Mouse (Mus musculus) lung, embryonic 14.5 days (tissue): ENCODE measurements around the gene S1pr5. TPM values are rescaled to one million over a fixed set of nuclear protein-coding genes. Genes with fewer than 3 reads are reported as not detected.

Source experiments
- ATAC-seq: fragments of 200-750 bp; cut with Nextera tagmentation; 2 replicates; pipeline ENCODE4 v1.8.0; 2017; ENCODE audit warnings: mild to moderate bottlenecking, moderate TSS enrichment, moderate library complexity; ENCODE audit not compliant: insufficient read depth
- DNase-seq: peaks from one replicate; pipeline ENCODE4 v3.0.0-alpha.2; 2015
- H3K27ac ChIP-seq: fragments of 300-500 bp; sonication (generic); 2 replicates; pipeline ENCODE4 v1.5.1; 2014; ENCODE audit warnings: low read depth, mild to moderate bottlenecking, moderate library complexity
- H3K27me3 ChIP-seq: fragments of 300-500 bp; sonication (generic); 2 replicates; pipeline ENCODE4 v1.6.1; 2014; ENCODE audit warnings: low read length, control low read depth; ENCODE audit not compliant: insufficient read depth
- H3K36me3 ChIP-seq: fragments of 300-500 bp; sonication (generic); 2 replicates; pipeline ENCODE4 v1.6.1; 2014; ENCODE audit warnings: control low read depth; ENCODE audit not compliant: insufficient read depth
- H3K4me1 ChIP-seq: fragments of 300-500 bp; sonication (generic); 2 replicates; pipeline ENCODE4 v1.6.1; 2014; ENCODE audit warnings: antibody characterized with exemption, control low read depth; ENCODE audit not compliant: insufficient read depth
- H3K4me2 ChIP-seq: fragments of 300-500 bp; sonication (generic); 2 replicates; pipeline ENCODE4 v1.6.1; 2014; ENCODE audit warnings: mild to moderate bottlenecking
- H3K4me3 ChIP-seq: fragments of 300-500 bp; sonication (generic); 2 replicates; pipeline ENCODE4 v1.5.1; 2014; ENCODE audit warnings: low read depth, low read length
- H3K9ac ChIP-seq: fragments of 300-500 bp; sonication (generic); 2 replicates; pipeline ENCODE4 v1.6.1; 2014
- H3K9me3 ChIP-seq: fragments of 300-500 bp; sonication (generic); 2 replicates; pipeline ENCODE4 v1.6.1; 2016; ENCODE audit warnings: low read depth, low read length, control low read depth
- CTCF ChIP-seq: IDR thresholded peaks from 2 replicates; pipeline ENCODE4 v1.5.1; 2016; ENCODE audit warnings: antibody characterized with exemption, low read depth
- WGBS: fragments of 180-500 bp; shearing (Covaris S2); extraction: QIAGEN DNeasy Blood & Tissue Kit; methylation state at CpG from one replicate; pipeline ENCODE4 v1.1.7; 2014; 5-methylcytosine and 5-hydroxymethylcytosine counted together
- polyA plus RNA-seq: library from polyadenylated mRNA; unstranded; fragments of >200 nt; fragmentation: Nextera tagmentation; extraction: Ambion mirVana; gene quantifications from 2 replicates; pipeline ENCODE4 v1.2.1, GENCODE M21; 2014

The S1pr5 gene
- polyA plus RNA-seq, 1 experiment from 2014 or later: not detected

DNA sequence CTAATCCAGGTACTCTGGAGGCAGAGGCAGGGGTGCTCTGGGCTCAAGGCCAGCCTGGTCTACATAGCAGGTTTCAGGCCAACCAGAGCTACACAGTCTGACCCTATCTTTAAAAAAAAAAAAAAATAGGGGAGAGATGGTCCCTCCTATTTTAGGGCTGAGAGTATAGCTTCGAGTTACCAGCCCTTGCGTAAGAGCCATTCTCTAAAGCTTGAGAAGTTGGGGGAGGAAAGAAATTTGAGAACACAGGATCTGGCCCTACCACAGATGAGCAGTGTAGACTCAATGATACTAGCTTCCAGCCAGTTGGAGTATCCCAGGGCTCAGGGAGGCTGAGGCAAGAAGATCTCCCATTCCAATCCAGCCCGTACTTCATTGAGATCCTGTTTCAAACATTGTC lies 54.5 kb downstream of the S1pr5 start:
- 81% methylated on average over 3 of the region's 3 CpGs for WGBS
- no peak for DNase-seq
- Histone ChIP-seq H3K4me1 (no peaks in the 10 kb centered on the region; the same call in 1 of the 2 replicates), H3K9me3 (no peaks in the 10 kb centered on the region), H3K27me3 (no peaks in the 10 kb centered on the region), H3K4me3 (no peak overlapping the region), H3K36me3 (no peaks in the 10 kb centered on the region), H3K4me2 (no peak overlapping the region), H3K27ac (no peak overlapping the region), H3K9ac (no peak overlapping the region)
- no peak for TF ChIP-seq CTCF
- ATAC-seq: no peak

Other genes with a start within 250 kb of the S1pr5 start
- gene Mrpl4, start 245.7 kb downstream of the S1pr5 start, polyA plus RNA-seq: 156 and 166 TPM in 2 replicates
- gene Icam1, start 232.5 kb downstream of the S1pr5 start, polyA plus RNA-seq: 33.6 and 41.5 TPM in 2 replicates
- 1.5 TPM in 2 replicates for gene Icam4, start 219.1 kb downstream of the S1pr5 start, polyA plus RNA-seq
- gene Icam5, start 216.4 kb downstream of the S1pr5 start, polyA plus RNA-seq: 0.09 and 0.31 TPM in 2 replicates
- 1.4 TPM in 1 of 2 replicates, not detected in the other for gene Zglp1, start 181.3 kb downstream of the S1pr5 start, polyA plus RNA-seq
- gene Gm49373, start 175.3 kb downstream of the S1pr5 start, polyA plus RNA-seq: 0.22 and 0.78 TPM in 2 replicates
- gene Fdx1l, start 174.8 kb downstream of the S1pr5 start, polyA plus RNA-seq: 59.4 and 66.1 TPM in 2 replicates
- 2.3 and 3.0 TPM in 2 replicates for gene Gm38431, start 156.4 kb downstream of the S1pr5 start, polyA plus RNA-seq
- 106 and 113 TPM in 2 replicates for gene Raver1, start 156.4 kb downstream of the S1pr5 start, polyA plus RNA-seq
- 9.5 and 12.5 TPM in 2 replicates for gene Tyk2, start 117.2 kb downstream of the S1pr5 start, polyA plus RNA-seq
- gene Cdc37, start 98.5 kb downstream of the S1pr5 start, polyA plus RNA-seq: 352 and 353 TPM in 2 replicates
- gene Pde4a, start 82.7 kb downstream of the S1pr5 start, polyA plus RNA-seq: 8.4 and 9.4 TPM in 2 replicates
- 42.8 and 44.6 TPM in 2 replicates for gene Keap1, start 9.1 kb downstream of the S1pr5 start, polyA plus RNA-seq
- 33.7 and 34.7 TPM in 2 replicates for gene Atg4d, start 16.9 kb upstream of the S1pr5 start, polyA plus RNA-seq
- 12.2 and 14.3 TPM in 2 replicates for gene Kri1, start 39.5 kb upstream of the S1pr5 start, polyA plus RNA-seq
- 45.3 and 48.1 TPM in 2 replicates for gene Cdkn2d, start 43.0 kb upstream of the S1pr5 start, polyA plus RNA-seq
- 45.7 and 45.8 TPM in 2 replicates for gene Ap1m2, start 63.9 kb upstream of the S1pr5 start, polyA plus RNA-seq
- gene Slc44a2, start 72.3 kb upstream of the S1pr5 start, polyA plus RNA-seq: 122 TPM in 2 replicates
- gene Ilf3, start 119.4 kb upstream of the S1pr5 start, polyA plus RNA-seq: 217 and 223 TPM in 2 replicates
- 49.0 and 55.1 TPM in 2 replicates for gene Qtrt1, start 163.4 kb upstream of the S1pr5 start, polyA plus RNA-seq
- 67.9 and 71.8 TPM in 2 replicates for gene Dnm2, start 176.5 kb upstream of the S1pr5 start, polyA plus RNA-seq